Mouse (Mus musculus) G1E (cell line): ENCODE data around the gene Gamt.

Experiments
- CTCF ChIP-seq: IDR thresholded peaks from 2 replicates; pipeline ENCODE4 v1.5.1; 2012; ENCODE audit warnings: low read depth, low read length, inconsistent platforms, mixed read lengths
- GATA1 ChIP-seq: IDR thresholded peaks from 2 replicates; pipeline ENCODE4 v1.6.1; 2012; ENCODE audit warnings: borderline replicate concordance, low read length, inconsistent platforms, mixed read lengths

GRCm38 (mm10) chr10:80226071-80226415 is 34.8 kb downstream of the Gamt start:
- TF ChIP-seq CTCF (no peak), GATA1 (no peak)
